Mouse (Mus musculus): Measurements from ENCODE around the gene Foxp2. TPM values are rescaled to one million over a fixed set of nuclear protein-coding genes. Genes with fewer than 3 reads are reported as not detected.

Foxp2 gene
- polyA plus RNA-seq, 1 experiment, result 0.54 TPM

GRCm38 (mm10) chr6:15370281-15370680, 469.1 kb downstream of the Foxp2 start:
- H3K27ac ChIP-seq (ENCODE audit: control insufficient read depth, insufficient read depth, low read depth, low read length), result no peak overlapping the region
- no peaks in the 10 kb centered on the region for H3K36me3 ChIP-seq (ENCODE audit: control insufficient read depth, insufficient read depth, low read length)
- H3K4me3 ChIP-seq (ENCODE audit: control insufficient read depth, low read depth, low read length), result no peak overlapping the region
- no peaks in the 10 kb centered on the region for H3K4me1 ChIP-seq (ENCODE audit: control insufficient read depth, insufficient read depth, low read length)
- H3K27me3 ChIP-seq (ENCODE audit: control insufficient read depth, insufficient read depth, low read length), result no peaks in the 10 kb centered on the region
- TF ChIP-seq POLR2A (IDR thresholded peaks at IDR 0.05; ENCODE audit: control insufficient read depth, low read depth, low read length) (no peak), CTCF (IDR thresholded peaks at IDR 0.05; ENCODE audit: control insufficient read depth, insufficient read depth, insufficient replicate concordance, low read depth, low read length) (no peak)

GRCm38 (mm10) chr6:15370827-15371226, 469.7 kb downstream of the Foxp2 start:
- H3K27me3 ChIP-seq (ENCODE audit: control insufficient read depth, insufficient read depth, low read length), result no peaks in the 10 kb centered on the region
- no peaks in the 10 kb centered on the region for H3K4me1 ChIP-seq (ENCODE audit: control insufficient read depth, insufficient read depth, low read length)
- H3K27ac ChIP-seq (ENCODE audit: control insufficient read depth, insufficient read depth, low read depth, low read length), result no peak overlapping the region
- no peaks in the 10 kb centered on the region for H3K36me3 ChIP-seq (ENCODE audit: control insufficient read depth, insufficient read depth, low read length)
- TF ChIP-seq POLR2A (IDR thresholded peaks at IDR 0.05; ENCODE audit: control insufficient read depth, low read depth, low read length), result no peak
- TF ChIP-seq CTCF (IDR thresholded peaks at IDR 0.05; ENCODE audit: control insufficient read depth, insufficient read depth, insufficient replicate concordance, low read depth, low read length), result no peak
- H3K4me3 ChIP-seq (ENCODE audit: control insufficient read depth, low read depth, low read length), result no peak overlapping the region

- TF ChIP-seq POLR2A (IDR thresholded peaks at IDR 0.05; ENCODE audit: control insufficient read depth, low read depth, low read length) (no peak), CTCF (IDR thresholded peaks at IDR 0.05; ENCODE audit: control insufficient read depth, insufficient read depth, insufficient replicate concordance, low read depth, low read length) (no peak)
- Histone ChIP-seq H3K27me3 (ENCODE audit: control insufficient read depth, insufficient read depth, low read length) (no peaks in the 10 kb centered on the region), H3K27ac (ENCODE audit: control insufficient read depth, insufficient read depth, low read depth, low read length) (no peak overlapping the region), H3K4me1 (ENCODE audit: control insufficient read depth, insufficient read depth, low read length) (no peaks in the 10 kb centered on the region), H3K36me3 (ENCODE audit: control insufficient read depth, insufficient read depth, low read length) (no peaks in the 10 kb centered on the region), H3K4me3 (ENCODE audit: control insufficient read depth, low read depth, low read length) (no peak overlapping the region)
Measured at GRCm38 (mm10) chr6:15373621-15374020, 472.5 kb downstream of the Foxp2 start.

GRCm38 (mm10) chr6:15378261-15378660, 477.1 kb downstream of the Foxp2 start:
- TF ChIP-seq CTCF (IDR thresholded peaks at IDR 0.05; ENCODE audit: control insufficient read depth, insufficient read depth, insufficient replicate concordance, low read depth, low read length) (no peak), POLR2A (IDR thresholded peaks at IDR 0.05; ENCODE audit: control insufficient read depth, low read depth, low read length) (no peak)
- Histone ChIP-seq H3K27ac (ENCODE audit: control insufficient read depth, insufficient read depth, low read depth, low read length) (no peak overlapping the region), H3K27me3 (ENCODE audit: control insufficient read depth, insufficient read depth, low read length) (no peaks in the 10 kb centered on the region), H3K4me1 (ENCODE audit: control insufficient read depth, insufficient read depth, low read length) (peaks cover 3% of the 10 kb centered on the region; the same call in 1 of the 2 replicates), H3K4me3 (ENCODE audit: control insufficient read depth, low read depth, low read length) (no peak overlapping the region), H3K36me3 (ENCODE audit: control insufficient read depth, insufficient read depth, low read length) (no peaks in the 10 kb centered on the region)

- Histone ChIP-seq H3K27me3 (ENCODE audit: control insufficient read depth, insufficient read depth, low read length) (no peaks in the 10 kb centered on the region), H3K4me1 (ENCODE audit: control insufficient read depth, insufficient read depth, low read length) (no peaks in the 10 kb centered on the region), H3K27ac (ENCODE audit: control insufficient read depth, insufficient read depth, low read depth, low read length) (no peak overlapping the region), H3K36me3 (ENCODE audit: control insufficient read depth, insufficient read depth, low read length) (no peaks in the 10 kb centered on the region), H3K4me3 (ENCODE audit: control insufficient read depth, low read depth, low read length) (no peak overlapping the region)
- TF ChIP-seq CTCF (IDR thresholded peaks at IDR 0.05; ENCODE audit: control insufficient read depth, insufficient read depth, insufficient replicate concordance, low read depth, low read length) (no peak), POLR2A (IDR thresholded peaks at IDR 0.05; ENCODE audit: control insufficient read depth, low read depth, low read length) (no peak)
Measured at GRCm38 (mm10) chr6:15396462-15396861, 495.3 kb downstream of the Foxp2 start.

GRCm38 (mm10) chr6:15397485-15397884, 496.3 kb downstream of the Foxp2 start:
- Histone ChIP-seq H3K36me3 (ENCODE audit: control insufficient read depth, insufficient read depth, low read length) (no peaks in the 10 kb centered on the region), H3K4me1 (ENCODE audit: control insufficient read depth, insufficient read depth, low read length) (no peaks in the 10 kb centered on the region), H3K27me3 (ENCODE audit: control insufficient read depth, insufficient read depth, low read length) (no peaks in the 10 kb centered on the region), H3K4me3 (ENCODE audit: control insufficient read depth, low read depth, low read length) (no peak overlapping the region), H3K27ac (ENCODE audit: control insufficient read depth, insufficient read depth, low read depth, low read length) (no peak overlapping the region)
- no peak for TF ChIP-seq POLR2A (IDR thresholded peaks at IDR 0.05; ENCODE audit: control insufficient read depth, low read depth, low read length)
- TF ChIP-seq CTCF (IDR thresholded peaks at IDR 0.05; ENCODE audit: control insufficient read depth, insufficient read depth, insufficient replicate concordance, low read depth, low read length), result no peak

- Histone ChIP-seq H3K27me3 (ENCODE audit: control insufficient read depth, insufficient read depth, low read length) (no peaks in the 10 kb centered on the region), H3K4me3 (ENCODE audit: control insufficient read depth, low read depth, low read length) (no peak overlapping the region)
- TF ChIP-seq POLR2A (IDR thresholded peaks at IDR 0.05; ENCODE audit: control insufficient read depth, low read depth, low read length) (no peak), CTCF (IDR thresholded peaks at IDR 0.05; ENCODE audit: control insufficient read depth, insufficient read depth, insufficient replicate concordance, low read depth, low read length) (no peak)
Measured at GRCm38 (mm10) chr6:15401138-15401537, 500.0 kb downstream of the Foxp2 start.

GRCm38 (mm10) chr6:15402026-15402425, 500.9 kb downstream of the Foxp2 start:
- no peak overlapping the region for H3K4me3 ChIP-seq (ENCODE audit: control insufficient read depth, low read depth, low read length)
- H3K27me3 ChIP-seq (ENCODE audit: control insufficient read depth, insufficient read depth, low read length), result no peaks in the 10 kb centered on the region
- no peaks in the 10 kb centered on the region for H3K36me3 ChIP-seq (ENCODE audit: control insufficient read depth, insufficient read depth, low read length)
- H3K27ac ChIP-seq (ENCODE audit: control insufficient read depth, insufficient read depth, low read depth, low read length), result no peak overlapping the region
- TF ChIP-seq POLR2A (IDR thresholded peaks at IDR 0.05; ENCODE audit: control insufficient read depth, low read depth, low read length), result no peak
- no peak for TF ChIP-seq CTCF (IDR thresholded peaks at IDR 0.05; ENCODE audit: control insufficient read depth, insufficient read depth, insufficient replicate concordance, low read depth, low read length)
- H3K4me1 ChIP-seq (ENCODE audit: control insufficient read depth, insufficient read depth, low read length), result no peaks in the 10 kb centered on the region

More at GRCm38 (mm10) chr6:15401138-15401537, 500.0 kb downstream of the Foxp2 start:
- Histone ChIP-seq H3K27ac (ENCODE audit: control insufficient read depth, insufficient read depth, low read depth, low read length) (no peak overlapping the region), H3K36me3 (ENCODE audit: control insufficient read depth, insufficient read depth, low read length) (no peaks in the 10 kb centered on the region), H3K4me1 (ENCODE audit: control insufficient read depth, insufficient read depth, low read length) (no peaks in the 10 kb centered on the region)

Measured in testis, adult 2 months (tissue).